Mouse (Mus musculus): ENCODE measurements around the gene Abca1.

Gene Abca1

DNA sequence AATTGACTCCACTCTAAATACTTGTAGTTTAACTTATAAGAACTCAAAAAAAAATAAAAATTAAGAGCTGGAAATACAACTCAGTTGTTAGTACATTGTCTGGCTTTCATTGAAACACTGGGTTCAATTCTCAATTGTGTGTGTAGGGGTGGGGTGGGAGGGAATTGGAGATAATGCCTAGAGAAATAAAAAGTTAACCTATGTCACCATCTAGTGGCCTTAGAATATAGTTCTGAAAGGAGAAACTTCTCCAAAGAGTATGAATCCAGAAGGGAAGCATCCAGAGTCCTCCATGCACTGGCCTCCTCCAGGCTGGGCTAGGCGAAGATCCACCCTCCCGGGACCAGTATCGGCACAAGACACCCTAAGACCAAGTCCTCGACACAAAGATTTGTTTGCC lies 150.5 kb downstream of the Abca1 start:
- H3K36me3 ChIP-seq (ENCODE audit: control insufficient read depth, insufficient read depth, low read length, poor library complexity, severe bottlenecking) = no peaks in the 10 kb centered on the region
- no peaks in the 10 kb centered on the region for H3K27me3 ChIP-seq (ENCODE audit: control insufficient read depth, insufficient read depth, low read length, poor library complexity, severe bottlenecking)
- DNase-seq (ENCODE audit: low read depth, low spot score) = peak; percentile 7

DNA sequence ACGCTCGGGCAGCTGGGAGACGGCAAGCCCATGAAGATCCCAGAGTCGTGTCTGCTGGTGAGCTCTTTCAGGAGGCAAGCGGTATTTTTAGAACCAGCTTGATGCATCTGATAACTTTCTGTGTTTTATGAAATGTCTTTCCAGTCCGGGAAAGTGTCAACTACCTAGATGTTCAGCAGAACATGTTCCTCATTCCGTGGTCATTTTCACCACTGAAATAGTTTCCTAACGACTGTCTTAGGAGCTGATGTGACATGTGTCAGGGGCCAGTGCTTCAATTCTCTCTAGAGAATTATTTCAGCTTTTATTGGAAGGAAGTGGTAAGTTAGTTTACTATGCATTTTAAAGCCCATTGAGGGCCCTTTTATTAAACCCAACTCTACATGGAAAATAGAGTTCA lies 159.5 kb downstream of the Abca1 start:
- no peak for DNase-seq (ENCODE audit: low read depth, low spot score)
- Histone ChIP-seq H3K36me3 (ENCODE audit: control insufficient read depth, insufficient read depth, low read length, poor library complexity, severe bottlenecking) (no peaks in the 10 kb centered on the region), H3K27me3 (ENCODE audit: control insufficient read depth, insufficient read depth, low read length, poor library complexity, severe bottlenecking) (no peaks in the 10 kb centered on the region)

DNA sequence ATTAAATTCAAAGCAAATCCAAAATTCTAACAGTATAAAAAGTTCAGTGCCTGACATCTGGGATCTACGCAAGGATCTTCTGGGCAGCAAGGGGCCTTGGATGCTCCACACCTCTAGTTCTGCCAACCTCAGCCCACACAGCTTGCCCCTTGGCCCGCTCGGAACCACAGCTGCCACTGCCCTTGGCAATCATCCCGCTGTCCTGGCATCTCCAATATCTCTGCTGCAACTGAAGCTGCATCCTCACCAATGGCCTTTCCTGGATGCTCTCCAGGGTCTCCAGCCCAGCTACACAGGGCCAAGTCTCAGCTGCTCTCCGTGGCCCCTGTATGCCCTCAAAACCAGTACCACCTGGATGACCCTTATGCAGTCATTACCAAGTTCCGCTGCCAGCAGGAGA lies 160.2 kb downstream of the Abca1 start:
- no peaks in the 10 kb centered on the region for H3K36me3 ChIP-seq (ENCODE audit: control insufficient read depth, insufficient read depth, low read length, poor library complexity, severe bottlenecking)
- no peak for DNase-seq (ENCODE audit: low read depth, low spot score)
- no peaks in the 10 kb centered on the region for H3K27me3 ChIP-seq (ENCODE audit: control insufficient read depth, insufficient read depth, low read length, poor library complexity, severe bottlenecking)

DNA sequence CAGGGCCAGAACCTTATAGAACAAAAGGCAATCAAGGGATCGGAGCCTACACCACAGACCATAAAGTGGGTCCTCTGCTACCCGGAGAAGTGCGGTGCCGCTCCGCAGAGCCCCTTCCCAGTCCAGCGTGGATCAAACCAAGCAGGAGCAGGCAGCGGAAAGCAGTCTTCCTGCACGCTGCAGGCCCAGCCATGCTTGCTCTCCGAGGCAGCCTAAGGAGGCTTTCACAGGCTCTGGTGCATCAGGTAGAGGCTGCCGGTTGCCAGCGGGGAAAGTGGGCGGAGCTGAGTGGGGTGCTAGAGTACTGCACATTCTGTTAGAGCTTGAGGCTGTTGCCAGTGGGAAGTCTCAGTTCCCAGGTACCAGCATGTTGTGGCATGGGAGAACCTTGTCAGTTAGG lies 170.4 kb downstream of the Abca1 start, which contains the start of gene Nipsnap3a:
Gene Nipsnap3a, plus strand, starts transcription at position 25 of the 400 bp plus-strand sequence.
- no peak for DNase-seq (ENCODE audit: low read depth, low spot score)

DNA sequence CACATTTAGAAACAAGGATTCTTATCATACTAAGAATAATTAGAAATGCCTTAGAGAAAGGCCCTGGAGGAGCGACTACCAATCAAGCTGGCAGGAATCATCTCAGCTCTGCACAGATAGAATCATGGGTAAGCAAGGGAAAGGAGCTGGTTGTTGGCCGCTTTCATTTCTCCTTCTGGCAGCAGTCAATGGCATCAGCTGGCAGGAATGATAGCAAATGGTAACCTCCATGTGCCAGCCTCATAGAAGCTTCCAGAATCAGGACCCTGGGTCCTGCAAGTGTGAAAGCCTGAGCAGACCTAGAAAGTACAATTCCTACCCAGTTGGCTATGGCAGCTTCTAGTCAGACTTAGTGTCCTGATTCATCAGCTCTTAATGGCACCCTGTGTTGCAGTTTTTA lies 173.4 kb downstream of the Abca1 start:
- no peak for DNase-seq (ENCODE audit: low read depth, low spot score)
- H3K27me3 ChIP-seq (ENCODE audit: control insufficient read depth, insufficient read depth, low read length, poor library complexity, severe bottlenecking) = no peaks in the 10 kb centered on the region
- H3K36me3 ChIP-seq (ENCODE audit: control insufficient read depth, insufficient read depth, low read length, poor library complexity, severe bottlenecking) = no peaks in the 10 kb centered on the region

More for the DNA sequence above, 170.4 kb downstream of the Abca1 start, which contains the start of gene Nipsnap3a:
- no peaks in the 10 kb centered on the region for H3K36me3 ChIP-seq (ENCODE audit: control insufficient read depth, insufficient read depth, low read length, poor library complexity, severe bottlenecking)
- H3K27me3 ChIP-seq (ENCODE audit: control insufficient read depth, insufficient read depth, low read length, poor library complexity, severe bottlenecking) = no peaks in the 10 kb centered on the region

DNA sequence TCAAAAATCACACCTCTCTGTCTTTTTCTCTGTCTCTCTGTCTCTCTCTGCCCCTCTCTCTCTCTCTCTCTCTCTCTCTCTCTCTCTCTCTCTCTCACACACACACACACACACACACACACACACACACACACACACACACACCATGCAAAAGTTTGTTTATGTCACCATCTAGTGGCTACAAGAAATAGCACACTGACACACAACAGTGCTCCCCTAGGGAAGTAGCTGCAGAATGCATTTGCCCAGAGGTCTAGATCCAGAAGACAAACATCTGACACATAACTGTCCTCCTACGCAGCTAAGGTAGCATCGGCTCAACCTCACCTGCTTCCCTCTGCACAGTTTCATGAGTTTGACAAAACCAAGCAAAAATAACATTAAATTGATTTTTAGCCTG lies 174.5 kb downstream of the Abca1 start:
- peak; percentile 45 for DNase-seq (ENCODE audit: low read depth, low spot score)
- no peaks in the 10 kb centered on the region for H3K27me3 ChIP-seq (ENCODE audit: control insufficient read depth, insufficient read depth, low read length, poor library complexity, severe bottlenecking)
- H3K36me3 ChIP-seq (ENCODE audit: control insufficient read depth, insufficient read depth, low read length, poor library complexity, severe bottlenecking) = no peaks in the 10 kb centered on the region

All from splenic B cell, adult 2 months (primary cell).